Mouse (Mus musculus) bone marrow macrophage, adult 2 months (primary cell): ENCODE measurements around the gene Crlf2.

Source experiments
- CTCF ChIP-seq: IDR thresholded peaks from 2 replicates; pipeline ENCODE4 v1.5.1; 2012; ENCODE audit warnings: low read depth, mild to moderate bottlenecking, low read length, moderate library complexity
- POLR2A ChIP-seq: IDR thresholded peaks from 2 replicates; pipeline ENCODE4 v1.6.1; 2012; ENCODE audit warnings: mild to moderate bottlenecking, low read depth, low read length, borderline replicate concordance

- TF ChIP-seq CTCF (peak; percentile 88), POLR2A (no peak)
Observed at GRCm38 (mm10) chr5:109601080-109601479, 42.3 kb upstream of the Crlf2 start.
